Mouse (Mus musculus): ENCODE measurements around the gene Mdm2.
"Not testable (repeated sequence)": the region's sequence is repeated elsewhere in the genome, so short reads cannot be mapped to it uniquely, and the experiment has no call there.

The Mdm2 gene

DNA sequence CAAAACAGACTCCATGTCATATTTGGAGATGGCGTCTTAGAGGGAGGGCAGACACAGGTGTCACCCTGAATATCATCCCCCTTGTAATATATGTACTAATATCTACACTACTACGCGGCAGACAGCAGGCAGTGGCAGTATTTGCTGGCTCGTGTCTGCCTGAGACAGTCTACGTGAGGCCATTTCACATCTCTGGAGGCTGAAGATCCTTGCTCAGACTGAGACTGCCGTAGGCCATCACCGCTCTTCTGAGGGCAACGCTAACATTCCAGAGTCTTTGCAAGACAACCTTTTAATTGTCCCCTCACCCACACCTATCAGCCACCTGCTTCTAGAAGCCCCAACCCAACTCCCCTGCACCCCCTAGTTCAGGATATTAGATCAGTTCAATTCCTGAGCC, 2.9 kb upstream of the Mdm2 start:
- no peak for DNase-seq (ENCODE audit: low spot score in 2 of 2)

DNA sequence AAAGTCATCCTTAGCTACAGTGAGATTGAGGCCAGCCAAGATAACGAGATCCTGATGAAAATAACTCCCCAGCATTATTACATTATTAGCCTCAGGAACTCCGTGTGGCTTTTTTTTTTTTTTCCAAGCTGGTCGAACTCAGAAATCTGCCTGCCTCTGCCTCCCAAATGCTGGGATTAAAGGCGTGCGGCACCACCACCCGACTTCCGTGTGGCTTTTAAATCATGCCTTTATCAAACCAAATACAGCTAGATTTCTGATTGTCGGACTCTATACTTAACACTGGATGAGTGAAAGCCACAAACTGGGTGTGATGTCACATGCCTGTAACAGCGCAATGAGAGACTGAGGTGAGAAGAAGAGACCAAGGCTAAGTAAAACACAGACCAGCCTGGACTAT, 2.3 kb upstream of the Mdm2 start:
- DNase-seq (ENCODE audit: low spot score in 2 of 2): no peak

DNA sequence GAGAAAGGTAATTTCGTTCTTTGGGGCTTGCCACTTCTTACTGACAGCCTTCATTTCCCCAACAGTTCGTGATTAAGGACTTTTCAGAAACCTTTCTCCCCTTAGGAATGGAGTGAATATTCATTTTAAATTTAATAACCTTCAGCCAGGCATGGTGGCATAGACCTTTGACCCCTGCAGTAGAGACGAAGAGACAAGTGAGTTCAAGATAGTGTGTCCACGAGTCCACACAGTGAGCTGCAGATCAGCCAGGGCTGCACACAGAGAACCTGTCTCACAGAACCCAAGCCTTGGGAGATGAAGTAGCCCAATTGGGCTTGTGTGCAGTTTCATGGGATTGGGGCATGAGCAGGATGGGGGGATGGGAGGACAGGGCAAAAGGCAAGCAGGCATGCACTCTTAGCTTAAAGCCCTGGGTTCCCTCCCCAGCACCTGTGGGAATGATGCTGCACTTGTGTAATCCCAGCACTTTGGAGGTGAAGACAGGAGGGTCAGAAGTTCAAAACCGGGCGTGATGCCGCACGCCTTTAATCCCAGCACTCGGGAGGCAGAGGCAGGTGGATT, 1.7 kb upstream of the Mdm2 start:
- DNase-seq (ENCODE audit: low spot score in 2 of 2): no peak

DNA sequence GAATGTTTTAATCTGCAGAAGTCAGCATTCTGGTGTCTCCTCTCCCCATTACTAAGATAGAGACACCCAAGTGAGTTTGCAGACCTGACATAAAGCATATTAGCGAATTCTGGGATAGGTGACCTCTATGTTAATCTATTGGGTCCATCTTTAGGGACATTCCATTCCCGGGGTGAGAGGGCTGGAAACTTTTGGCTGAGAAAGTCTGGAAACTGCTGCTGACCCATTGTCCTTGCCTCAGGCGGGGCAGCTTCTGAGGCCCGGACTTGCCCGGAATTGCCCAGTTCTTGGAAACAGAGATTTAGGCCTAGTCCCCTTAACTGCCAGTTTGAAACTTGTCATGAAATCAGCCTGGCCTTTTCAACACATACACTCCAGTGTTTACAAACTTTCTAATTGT, 850 bp upstream of the Mdm2 start:
- peak; percentile 38 for DNase-seq (ENCODE audit: low spot score in 2 of 2)

DNA sequence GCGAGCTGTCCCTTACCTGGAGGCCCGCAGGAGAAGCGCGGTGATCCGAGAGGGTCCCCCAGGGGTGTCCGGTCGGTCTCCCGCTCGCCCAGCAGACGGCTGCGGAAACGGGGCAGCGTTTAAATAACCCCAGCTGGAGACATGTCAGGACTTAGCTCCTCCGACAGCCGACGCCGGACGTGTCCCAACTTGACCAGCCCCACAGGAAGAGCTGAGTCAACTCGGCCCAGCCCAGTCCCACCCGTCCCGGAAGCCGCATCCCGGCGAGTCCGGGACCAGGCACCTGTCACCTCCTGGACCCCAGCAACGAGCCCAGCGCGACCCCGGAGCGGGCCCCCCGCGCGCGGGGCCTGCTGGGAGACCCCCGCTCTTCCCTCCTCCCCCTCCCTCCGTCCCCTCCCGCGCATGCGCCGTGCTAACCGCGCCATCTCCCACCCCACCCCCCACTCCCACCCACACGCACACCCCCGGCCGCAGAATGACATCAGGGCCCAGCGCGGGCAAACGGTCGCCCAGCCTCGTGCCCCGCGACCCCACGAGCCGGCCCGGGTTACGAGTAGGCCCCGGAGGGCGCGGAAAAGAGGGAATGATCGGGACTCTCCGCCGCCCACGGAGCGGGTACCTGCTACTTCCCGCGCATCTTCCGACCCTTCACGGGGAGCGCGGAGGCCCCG, 491 bp downstream of the Mdm2 start:
- DNase-seq (ENCODE audit: low spot score in 2 of 2): peak; percentile 83 to 87

DNA sequence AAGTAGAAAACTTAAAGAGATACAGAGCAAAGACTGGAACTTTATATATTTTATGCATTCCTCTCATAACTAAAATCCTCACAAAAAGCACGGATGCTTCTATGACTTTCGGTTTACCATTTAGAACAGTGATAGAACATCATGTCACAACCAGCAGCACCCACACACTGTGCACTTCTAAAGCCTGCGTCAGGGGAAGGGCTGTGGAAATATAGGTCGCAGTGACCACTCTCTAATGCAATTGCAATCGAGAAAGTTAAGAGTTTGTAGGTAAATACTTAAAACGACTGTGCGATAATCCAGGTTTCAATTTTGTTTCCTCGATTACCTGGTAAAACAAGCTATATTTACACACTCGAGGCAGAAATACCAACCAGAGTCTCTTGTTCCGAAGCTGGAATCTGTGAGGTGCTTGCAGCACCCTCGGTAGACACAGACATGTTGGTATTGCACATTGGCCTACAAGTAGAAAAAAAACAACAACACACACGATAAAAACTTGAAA, 1.2 kb downstream of the Mdm2 start:
- DNase-seq (ENCODE audit: low spot score in 2 of 2): no peak

DNA sequence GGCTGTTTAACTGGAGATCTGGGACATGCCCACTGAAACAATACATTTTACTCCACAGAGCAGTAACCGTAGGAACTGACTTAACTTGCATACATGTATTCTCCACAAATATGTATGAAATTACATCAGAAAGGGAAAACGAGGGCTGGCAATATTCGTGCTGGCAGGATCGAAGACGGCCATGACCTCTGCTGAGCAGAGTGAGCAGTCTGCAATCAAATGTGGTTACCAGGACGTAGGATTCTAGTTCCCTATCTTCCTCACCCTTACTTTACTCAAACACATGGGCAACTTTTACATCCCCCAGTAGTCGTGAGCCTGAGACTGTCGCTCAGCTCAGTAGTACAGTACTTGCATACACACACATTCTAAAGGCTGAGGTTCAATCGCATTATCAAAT, 1.7 kb downstream of the Mdm2 start:
- no peak for DNase-seq (ENCODE audit: low spot score in 2 of 2)

DNA sequence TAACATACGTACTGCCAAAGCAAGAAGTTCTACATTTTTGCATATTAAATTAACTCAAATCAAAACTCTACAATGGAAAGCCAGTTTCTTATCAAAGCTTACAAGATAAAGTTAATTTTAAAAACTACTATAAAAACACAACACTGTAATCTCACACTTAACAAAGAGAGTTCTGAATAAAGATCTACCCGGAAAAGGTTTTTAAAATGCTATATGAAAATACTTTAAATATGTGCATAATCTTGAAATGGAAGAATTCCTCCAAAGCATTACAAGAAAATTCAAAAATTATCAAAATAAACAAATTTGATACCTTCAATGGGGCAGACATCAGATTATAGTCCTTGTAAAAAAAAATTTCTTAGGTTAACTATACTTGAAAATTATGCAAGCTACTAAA, 2.2 kb downstream of the Mdm2 start:
- no peak for DNase-seq (ENCODE audit: low spot score in 2 of 2)

DNA sequence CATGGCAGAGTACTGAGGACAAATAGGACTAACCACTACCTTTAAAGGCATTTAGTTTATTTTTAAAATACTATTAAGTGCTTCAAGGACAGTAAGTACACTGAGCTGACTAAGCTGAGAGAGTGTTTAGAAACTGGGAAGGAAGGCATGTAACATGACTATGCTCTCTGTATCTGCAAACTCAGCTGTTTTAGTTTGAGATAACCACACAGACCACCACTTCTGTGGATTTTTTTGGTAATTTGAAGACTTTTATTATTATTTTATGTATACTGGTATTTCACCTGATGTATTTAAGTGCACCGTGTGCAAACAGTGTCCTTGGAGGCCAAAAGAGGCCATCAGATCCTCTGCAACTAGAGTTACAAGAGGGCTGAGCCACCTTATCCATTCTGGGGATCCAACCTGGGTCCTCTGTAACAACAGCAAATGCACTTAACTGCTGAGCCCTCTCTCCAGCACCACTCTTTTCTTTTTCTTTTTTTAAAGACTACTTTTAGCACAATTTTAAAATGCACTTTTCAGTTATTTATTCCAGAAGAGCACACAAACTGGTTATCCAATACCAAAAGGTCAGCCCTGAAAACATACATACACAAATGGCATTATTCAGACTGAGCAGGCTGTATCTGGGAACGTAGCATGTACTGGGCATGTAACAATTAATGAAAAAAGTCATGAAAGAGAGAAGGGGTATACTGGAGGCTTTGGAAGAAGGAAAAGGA, 3.3 kb downstream of the Mdm2 start:
- no peak for DNase-seq (ENCODE audit: low spot score in 2 of 2)

DNA sequence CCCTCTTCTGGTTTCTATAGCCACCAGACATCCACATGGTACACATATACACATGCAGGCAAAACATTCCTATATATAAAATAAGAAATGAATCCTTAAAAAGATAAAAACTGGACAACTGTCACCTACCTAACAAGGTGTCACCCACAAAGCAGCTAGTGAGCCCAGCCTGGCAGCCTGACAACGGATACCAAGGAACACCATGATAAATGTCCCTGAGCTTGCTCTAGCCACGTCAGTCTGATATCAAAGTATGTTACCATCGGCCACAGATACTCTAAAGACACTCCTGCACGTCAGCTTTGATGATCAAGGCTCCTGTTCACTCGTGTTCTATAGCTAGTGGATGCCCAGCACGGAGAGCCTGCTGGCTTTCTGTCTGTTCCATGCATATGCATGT, 4.1 kb downstream of the Mdm2 start:
- no peak for DNase-seq (ENCODE audit: low spot score in 2 of 2)

DNA sequence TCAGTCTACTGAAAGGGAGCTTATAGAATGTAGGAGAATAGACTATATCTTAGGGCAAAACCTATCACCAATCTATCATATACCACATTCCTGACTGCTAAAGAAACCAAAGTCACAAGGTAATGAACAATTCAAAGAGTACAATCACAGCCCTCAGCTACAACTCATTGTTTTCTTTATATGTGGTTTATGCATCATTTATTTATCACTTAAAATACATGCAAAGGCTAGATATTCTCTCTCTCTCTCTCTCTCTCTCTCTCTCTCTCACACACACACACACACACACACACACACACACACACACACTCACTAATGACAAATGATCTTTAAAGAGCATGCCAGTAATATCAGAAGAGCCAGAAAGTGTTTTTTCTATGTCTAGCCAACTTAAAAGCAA, 4.8 kb downstream of the Mdm2 start:
- no peak for DNase-seq (ENCODE audit: low spot score in 2 of 2)

DNA sequence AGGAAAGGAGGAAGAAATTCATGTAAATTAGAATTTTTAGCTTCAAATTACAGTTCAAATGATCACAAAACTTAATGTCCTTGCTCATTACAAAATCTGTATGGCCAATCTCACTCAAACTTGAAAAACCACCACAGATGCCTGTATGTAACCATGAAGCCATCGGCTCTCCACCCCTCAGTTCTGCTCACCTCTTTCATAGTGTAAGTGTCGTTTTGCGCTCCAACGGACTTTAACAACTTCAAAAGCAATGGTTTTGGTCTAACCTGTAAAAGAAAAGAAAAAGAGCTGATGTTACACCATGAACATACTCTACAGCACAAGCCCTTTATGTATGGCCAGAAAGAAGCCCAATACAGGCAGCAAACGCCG, 5.6 kb downstream of the Mdm2 start:
- DNase-seq (ENCODE audit: low spot score in 2 of 2): no peak

DNA sequence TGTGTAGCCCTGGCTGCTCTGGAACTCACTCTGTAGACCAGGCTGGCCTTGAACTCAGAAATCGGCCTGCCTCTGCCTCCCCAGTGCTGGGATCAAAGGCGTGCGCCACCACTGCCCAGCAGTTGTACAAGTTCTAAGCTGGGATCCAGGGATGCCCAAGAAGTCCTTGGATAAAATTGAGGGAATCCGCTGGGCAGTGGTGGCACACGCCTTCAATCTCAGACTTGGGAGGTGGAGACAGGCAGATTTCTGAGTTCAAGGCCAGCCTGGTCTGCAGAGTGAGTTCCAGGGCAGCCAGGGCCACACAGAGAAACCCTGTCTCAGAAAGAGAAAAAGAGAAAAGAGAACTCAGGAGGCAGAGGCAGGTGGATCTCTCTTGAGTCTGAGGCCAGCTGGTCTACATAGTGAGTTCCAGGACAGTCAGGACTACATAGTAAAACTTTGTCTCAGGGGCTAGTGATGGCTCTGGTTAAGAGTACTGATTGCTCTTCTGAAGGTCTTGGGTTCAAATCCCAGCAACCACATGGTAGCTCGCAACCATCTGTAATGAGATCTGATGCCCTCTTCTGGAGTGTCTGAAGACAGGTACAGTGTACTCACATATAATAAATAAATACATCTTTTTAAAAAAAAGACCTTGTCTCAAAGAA, 6.1 kb downstream of the Mdm2 start:
- not testable (repeated sequence) for DNase-seq (ENCODE audit: low spot score in 2 of 2)

DNA sequence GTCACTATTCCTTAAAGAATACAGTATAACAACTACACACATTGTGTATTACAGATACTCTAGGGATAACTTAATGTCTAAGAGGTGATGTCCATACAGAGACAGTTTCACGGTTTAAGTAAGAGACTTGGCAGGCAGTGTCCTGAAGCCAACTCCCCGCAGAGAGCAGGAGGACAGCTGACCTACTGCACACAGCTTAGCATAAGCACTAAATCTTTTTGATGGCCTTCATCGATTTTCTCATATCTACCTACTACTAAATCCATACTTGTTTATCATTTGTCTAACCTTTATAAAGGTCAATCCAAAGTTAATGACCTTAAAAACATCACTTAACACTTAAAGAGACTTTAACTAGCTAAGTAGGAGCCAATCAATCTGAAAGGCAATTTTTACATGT, 7.1 kb downstream of the Mdm2 start:
- DNase-seq (ENCODE audit: low spot score in 2 of 2): no peak

DNA sequence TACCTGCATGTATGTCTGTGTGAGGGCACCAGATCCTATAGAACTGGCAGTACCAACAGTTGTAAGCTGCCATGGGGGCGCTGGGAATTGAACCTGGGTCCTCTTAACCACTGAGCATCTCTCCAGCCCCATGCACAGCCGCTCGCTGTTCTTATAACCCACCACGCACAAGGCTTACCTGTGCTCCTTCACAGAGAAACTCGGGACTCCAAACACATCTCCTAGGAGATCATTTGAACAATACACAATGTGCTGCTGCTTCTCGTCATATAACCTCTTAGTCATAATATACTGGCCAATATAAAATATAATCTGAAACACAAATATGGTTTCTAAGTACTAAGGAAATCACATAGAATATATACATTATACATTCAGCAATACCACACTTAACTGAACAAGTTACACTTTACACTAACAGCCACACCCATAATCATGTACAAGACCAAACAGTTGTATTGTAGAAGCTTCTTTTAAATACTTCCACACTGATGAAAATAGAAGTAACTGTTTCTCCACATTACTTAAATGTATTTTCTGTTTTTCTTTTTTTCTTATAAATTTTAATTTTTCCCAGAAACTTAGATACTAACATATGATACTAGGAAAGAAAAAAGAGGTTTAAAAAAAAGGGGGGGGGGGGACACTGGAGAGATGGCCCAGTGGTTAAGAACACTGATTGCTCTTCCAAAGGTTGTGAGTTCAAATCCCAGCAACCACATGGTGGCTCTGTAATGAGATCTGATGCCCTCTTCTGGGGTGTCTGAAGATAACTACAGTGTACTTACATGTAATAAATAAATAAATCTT, 8.3 kb downstream of the Mdm2 start:
- DNase-seq (ENCODE audit: low spot score in 2 of 2): no peak

DNA sequence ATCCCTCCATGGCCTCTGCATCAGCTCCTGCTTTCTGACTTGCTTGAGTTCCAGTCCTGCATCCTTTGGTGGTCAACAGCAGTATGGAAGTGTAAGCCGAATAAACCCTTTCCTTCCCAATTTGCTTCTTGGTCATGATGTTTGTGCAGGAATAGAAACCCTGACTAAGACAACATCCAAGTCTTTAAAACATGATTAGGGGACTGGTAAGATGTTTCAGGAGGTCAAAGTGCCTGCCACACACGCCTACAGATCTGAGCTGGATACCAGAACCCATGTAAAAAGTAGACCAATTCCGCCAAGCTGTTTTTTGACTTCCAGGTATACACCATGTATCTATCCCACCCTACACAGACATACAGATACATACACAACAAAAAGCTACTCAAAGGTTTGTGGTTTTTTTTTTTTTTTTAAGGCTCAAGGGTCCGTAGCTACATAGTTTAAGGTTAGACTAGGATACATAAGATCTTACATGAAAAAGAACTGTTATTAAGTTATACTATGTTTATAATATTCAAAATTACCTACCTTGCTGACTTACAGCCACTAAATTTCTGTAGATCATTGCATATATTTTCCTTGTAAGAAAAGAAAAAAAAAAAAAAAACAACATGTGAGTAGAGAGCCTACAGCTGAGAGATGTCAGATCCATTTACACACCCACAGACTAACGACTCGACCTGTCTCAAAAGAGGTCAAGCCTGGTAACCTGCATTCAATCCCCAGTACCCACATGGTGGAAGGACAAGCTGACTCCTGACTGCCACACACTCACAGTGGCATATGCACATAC, 9.3 kb downstream of the Mdm2 start:
- DNase-seq (ENCODE audit: low spot score in 2 of 2): no peak

DNA sequence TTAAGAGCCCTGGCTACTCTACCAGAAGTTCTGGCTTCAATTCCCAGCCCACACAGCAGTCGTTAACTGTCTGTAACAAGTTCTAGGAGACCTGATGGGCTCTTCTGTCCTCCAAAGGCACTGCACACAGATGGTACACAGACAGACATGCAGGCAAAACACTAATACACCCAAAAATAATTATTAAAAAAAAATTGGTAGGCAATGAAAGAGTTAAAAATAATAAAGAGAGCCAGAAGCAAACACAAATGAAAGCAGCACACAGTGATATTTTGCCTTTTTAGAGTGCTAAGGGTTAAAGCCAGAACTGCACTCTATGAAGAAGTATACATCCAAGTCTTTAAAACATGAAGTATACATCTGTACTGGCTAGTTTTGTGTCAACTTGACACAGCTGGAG, 10.1 kb downstream of the Mdm2 start:
- DNase-seq (ENCODE audit: low spot score in 2 of 2): no peak

DNA sequence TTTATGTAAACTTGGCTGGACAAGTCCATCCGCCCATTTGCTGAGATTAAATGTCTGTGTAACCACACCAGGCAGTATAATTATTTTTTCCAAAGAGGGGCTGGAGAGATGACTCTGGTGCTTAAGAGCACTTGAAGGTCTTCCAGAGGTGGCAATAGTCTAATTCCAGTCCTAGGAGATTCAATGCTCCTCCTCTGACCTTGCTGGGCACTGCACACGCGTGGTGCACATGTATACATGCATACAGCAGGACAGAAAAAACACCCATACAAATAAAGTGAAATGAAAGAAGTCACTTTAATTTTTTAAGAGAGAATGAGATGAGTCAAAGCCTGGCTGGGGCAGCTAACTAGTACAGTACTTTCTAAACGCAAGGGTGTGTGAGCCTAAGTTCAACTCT, 10.6 kb downstream of the Mdm2 start:
- DNase-seq (ENCODE audit: low spot score in 2 of 2): no peak

DNA sequence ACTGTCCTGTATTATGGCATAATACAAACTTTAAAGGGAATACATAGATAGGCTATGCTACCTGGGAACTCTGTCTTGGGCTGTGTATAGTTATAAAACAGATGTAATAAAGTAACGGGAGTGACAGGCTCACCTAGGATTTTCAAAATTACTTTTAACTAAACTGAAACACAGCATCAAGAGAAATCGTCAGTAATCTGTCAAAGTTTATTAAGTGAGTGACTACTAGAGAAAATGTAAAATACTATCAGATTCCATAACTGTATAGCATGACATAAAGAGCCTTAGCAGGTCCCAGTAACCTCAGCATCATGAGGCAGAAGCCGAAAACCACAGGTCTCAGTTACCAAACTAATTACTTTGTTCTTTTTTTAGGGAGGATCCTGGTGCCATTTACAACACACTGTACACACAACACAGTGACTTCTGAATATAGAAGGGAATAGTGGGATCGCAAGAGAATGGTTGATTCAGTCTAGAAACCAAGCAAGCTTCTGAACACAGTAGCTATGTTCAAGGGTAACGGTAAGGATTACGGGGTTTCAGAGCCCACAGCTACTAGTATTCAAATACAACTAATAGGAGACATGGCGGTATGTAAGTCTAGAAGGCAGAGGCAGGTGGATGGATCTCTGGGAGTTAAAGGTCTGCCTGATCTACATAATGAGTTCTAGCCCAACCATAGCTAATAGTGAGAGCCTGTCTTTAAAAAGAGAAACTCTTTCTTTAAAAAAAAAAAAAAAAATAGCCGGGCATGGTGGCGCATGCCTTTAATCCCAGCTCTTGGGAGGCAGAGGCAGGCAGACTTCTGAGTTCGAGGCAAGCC, 12.0 kb downstream of the Mdm2 start:
- no peak for DNase-seq (ENCODE audit: low spot score in 2 of 2)

DNA sequence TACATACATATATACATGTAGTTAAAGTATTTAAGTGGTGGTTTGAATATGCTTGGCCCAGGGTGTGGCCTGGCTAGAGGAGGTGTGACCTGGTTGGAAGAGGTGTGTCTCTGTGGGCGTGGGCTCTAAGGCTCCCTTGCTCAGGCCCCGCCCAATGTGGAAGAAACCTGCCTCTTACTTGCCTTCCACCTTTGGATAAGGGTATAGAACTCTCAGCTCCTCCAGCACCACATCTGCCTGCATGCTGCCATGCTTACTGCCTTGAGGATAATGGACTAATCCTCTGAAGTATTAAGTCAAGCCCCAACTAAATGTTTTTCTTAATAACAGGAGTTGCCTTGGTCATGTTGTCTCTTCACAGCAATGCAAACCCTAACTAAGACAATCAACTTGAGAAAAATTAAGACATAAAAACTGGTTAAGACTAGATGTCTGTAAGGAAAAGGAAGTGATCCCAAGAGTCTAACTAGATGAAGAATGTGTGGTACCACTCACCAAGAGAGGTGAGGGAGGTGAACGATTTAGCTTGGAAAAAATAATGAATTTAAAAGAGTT, 12.9 kb downstream of the Mdm2 start:
- no peak for DNase-seq (ENCODE audit: low spot score in 2 of 2)
